Mouse (Mus musculus) ovary, postnatal 14 days (tissue): ENCODE data around the gene Fbxo3.
"Not testable (repeated sequence)": the region's sequence is repeated elsewhere in the genome, so short reads cannot be mapped to it uniquely, and the experiment has no call there.

Source experiments
- DNase-seq: peaks from one replicate; pipeline ENCODE4 v3.0.0; 2022; ENCODE audit warnings: low spot score

The Fbxo3 gene

GRCm38 (mm10) chr2:104038236-104038635 lies 10.7 kb downstream of the Fbxo3 start:
- DNase-seq: no peak

DNA sequence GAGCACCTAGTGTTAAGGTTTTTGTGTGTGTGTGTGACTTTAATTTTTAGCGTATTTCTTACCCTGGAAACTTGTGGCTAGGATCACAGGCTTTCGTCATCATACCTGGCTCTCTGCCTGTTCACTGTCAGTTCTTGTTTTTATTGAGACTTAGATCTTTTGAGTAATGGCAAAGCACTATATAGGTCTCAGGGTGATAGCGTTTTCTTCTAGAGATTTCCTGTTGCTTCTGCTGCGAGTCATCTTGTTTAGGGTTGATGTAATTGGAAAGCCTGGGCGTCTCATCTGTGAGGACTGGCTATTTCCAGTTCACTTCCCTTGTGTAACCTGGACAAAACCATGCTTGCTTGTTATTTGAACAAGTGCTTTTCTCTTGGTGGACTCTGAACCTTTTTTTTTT lies 14.1 kb downstream of the Fbxo3 start:
- DNase-seq: no peak

GRCm38 (mm10) chr2:104042766-104043165 lies 15.2 kb downstream of the Fbxo3 start:
- no peak for DNase-seq

GRCm38 (mm10) chr2:104043624-104044478 lies 16.3 kb downstream of the Fbxo3 start:
- no peak for DNase-seq

- DNase-seq: no peak
Measured at GRCm38 (mm10) chr2:104044479-104045080, 17.1 kb downstream of the Fbxo3 start.

DNA sequence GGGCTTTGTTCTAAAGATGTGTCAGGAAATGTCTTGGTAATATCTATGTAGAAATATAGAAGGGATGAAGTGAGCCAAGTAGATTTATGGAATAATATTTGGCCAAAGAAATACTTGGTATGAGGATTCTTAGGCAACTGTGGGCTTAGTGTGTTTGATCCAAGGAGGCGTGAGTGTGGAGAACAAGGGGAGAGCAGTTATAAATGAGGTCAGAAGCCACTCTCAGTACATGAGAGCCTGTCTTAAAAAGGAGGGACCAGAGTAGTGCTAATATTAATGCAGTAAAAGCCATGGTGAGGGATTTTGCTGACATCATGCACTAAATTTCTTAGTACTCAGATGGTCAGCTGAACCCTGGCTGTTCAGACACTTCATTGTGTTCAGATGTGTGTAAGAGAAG lies 30.9 kb downstream of the Fbxo3 start:
- no peak for DNase-seq

DNA sequence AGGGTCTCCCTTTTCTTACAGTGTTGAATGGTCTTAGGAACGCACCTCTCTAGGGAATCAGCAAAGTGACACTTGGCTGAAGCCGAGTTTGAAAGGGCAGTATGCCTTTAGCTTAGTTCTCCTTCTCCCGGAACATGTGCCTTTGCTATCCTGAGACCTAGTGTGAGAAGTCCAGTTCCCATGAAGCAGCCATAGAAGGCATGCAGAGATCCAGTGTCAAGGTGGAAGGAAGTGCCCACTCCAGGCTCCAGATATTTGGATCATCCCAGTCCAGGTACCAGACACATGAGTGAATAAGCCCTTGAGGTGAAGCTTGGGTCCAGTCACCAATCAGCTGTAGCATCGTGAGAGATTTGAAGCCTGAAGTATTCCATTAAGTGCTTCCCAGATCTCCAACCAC lies 31.4 kb downstream of the Fbxo3 start:
- DNase-seq: no peak

GRCm38 (mm10) chr2:104059786-104060185 lies 32.3 kb downstream of the Fbxo3 start:
- DNase-seq: no peak

DNA sequence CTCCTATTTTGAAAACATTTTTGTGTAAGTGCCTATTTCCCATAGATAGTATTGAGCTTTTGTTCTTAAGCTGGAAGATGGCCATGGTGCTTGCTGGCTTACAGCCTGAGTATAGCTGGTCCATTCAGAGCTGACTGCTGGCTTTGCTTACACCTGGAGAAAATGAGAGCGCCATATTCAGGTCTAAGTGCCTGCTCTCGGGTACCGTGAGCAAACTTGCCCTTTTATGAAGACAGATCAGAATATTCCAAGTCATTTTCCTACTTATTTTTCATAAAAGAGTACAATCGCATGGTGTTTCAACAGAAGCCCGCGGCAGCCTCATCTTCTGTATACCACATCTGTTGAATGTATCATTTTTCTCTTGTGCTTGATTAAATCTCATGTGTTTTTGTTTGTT lies 33.5 kb downstream of the Fbxo3 start:
- no peak for DNase-seq

DNA sequence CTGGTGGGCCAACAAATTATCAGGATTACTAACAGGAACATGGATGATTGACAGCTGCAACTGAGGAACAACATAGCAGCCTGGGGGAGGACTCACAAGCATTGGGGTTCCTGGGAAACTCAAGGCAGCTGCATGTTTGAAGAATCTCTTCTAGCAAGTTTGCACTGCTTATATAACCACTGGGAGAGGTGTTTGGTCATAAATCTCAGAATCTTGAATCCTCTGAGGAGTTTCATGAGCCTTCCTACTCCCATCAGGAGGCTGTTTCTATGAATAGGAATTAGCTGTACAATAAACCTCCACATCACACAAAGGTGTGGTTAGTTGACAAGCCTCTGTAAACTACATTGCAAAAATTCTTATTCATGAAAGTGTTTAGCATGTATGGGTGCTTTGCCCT lies 35.1 kb downstream of the Fbxo3 start:
- DNase-seq: no peak

GRCm38 (mm10) chr2:104064152-104064551 lies 36.6 kb downstream of the Fbxo3 start:
- no peak for DNase-seq

DNA sequence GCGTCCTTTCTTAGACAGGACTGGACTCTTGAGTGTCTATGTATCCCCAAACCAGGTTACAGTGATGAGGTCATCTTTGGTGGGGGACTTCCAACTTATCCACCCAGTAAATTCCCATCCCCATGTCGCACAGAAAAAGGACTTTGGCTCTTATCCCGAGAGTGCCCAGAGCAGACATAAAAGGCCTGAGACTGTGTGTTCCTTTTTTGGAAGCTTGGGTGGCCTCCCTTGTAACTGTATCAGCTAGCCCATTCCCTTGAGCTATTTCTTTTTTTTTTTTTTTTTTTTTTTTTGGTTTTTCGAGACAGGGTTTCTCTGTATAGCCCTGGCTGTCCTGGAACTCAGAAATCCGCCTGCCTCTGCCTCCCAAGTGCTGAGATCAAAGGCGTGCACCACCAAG lies 38.0 kb downstream of the Fbxo3 start, which contains the start of gene Gm10912:
TSS of gene Gm10912 (plus strand) at position 301 of the 400 bp plus-strand sequence.
- not testable (repeated sequence) for DNase-seq

GRCm38 (mm10) chr2:104068450-104068849 lies 40.9 kb downstream of the Fbxo3 start, which contains the start of gene Gm10799:
Gene Gm10799, minus strand, starts transcription at chr2:104068550.
- DNase-seq: not testable (repeated sequence)

- peak; percentile 15 for DNase-seq
Measured at GRCm38 (mm10) chr2:104069704-104070185, 42.2 kb downstream of the Fbxo3 start, which contains the start of gene Cd59b. Gene Cd59b, plus strand, starts transcription at chr2:104069849.

DNA sequence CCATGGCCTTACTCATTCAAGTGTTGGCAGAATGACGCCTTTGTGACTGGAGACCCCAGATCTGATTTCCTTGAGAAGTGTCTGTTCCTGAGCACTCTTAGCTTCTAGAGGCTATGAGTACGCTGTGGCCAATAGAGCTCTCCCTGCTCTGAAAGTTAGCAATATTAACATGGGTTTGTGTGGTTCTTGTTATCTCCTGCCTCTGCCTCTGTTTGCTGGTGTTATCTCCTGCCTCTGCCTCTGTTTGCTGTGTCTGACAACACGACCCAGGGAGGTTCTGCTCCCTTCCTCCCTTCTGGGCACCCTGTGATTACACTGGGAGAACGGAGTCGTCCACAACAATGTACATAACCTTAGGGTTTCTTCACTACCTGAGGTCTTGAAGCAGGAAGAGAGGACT lies 50.8 kb downstream of the Fbxo3 start:
- not testable (repeated sequence) for DNase-seq

GRCm38 (mm10) chr2:104081436-104082050 lies 54.0 kb downstream of the Fbxo3 start:
- not testable (repeated sequence) for DNase-seq

DNA sequence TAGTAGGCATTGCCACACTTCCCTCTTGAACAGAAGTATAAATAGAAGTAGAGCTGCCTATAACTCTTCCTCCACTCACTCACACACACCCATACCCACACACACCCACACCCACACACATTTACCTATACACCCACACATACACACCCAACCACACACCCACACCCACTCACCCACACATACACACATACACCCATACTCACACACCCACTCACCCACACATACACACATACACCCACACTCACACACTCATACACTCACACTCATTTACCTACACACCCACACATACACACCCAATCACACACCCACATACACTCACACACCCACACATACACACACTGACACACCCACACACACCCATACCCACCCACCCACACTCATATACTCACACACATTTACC lies 55.0 kb downstream of the Fbxo3 start:
- no peak for DNase-seq

GRCm38 (mm10) chr2:104084027-104084426 lies 56.5 kb downstream of the Fbxo3 start:
- DNase-seq: not testable (repeated sequence)

DNA sequence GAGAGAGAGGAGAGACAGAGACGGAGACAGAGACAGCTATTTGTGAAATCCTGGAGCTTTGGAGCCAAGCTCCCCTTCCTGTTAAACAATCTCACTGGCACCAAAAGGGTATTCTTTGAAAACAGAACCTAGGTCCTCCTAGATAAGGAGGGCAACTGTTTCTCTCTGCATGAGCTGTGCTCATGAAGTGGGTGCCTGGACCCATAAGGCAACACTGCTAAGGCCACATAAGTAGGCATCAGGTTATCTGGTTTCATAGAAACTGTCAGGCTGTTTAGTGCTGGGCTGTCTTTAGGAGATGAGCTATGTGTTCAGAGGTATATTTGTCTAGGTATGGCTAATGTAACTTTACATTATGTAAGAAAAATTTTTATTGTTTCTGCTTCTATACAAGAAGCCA lies 60.0 kb downstream of the Fbxo3 start:
- DNase-seq: not testable (repeated sequence)

GRCm38 (mm10) chr2:104093305-104093704 lies 65.8 kb downstream of the Fbxo3 start:
- DNase-seq: no peak

DNA sequence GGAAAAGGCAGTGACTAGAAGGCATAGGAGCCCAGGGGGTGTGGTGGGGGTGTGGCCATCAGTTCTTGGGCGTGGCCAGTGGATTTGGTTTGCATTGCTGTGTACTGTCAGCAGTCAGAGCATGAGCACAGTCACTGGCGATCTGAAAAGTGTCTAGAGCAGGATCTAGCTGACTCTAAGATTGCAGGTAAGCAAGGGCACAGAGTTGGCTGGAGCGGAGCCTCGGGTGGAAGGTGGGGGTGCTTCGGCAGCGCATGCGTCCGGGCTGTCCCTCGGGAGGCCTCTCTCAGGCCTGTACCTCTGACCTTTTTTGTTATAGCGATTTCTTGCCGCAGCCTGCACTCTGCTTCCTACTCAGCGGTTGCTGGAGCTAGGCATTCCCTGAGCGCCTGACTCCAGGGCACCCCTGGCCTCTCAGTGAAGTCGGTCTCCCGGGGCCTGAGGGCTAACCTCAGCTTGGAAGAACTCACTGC lies 68.3 kb downstream of the Fbxo3 start, which contains the start of gene Cd59a:
TSS of gene Cd59a (plus strand) at position 61 of the 473 bp plus-strand sequence.
- DNase-seq: peak; percentile 55

DNA sequence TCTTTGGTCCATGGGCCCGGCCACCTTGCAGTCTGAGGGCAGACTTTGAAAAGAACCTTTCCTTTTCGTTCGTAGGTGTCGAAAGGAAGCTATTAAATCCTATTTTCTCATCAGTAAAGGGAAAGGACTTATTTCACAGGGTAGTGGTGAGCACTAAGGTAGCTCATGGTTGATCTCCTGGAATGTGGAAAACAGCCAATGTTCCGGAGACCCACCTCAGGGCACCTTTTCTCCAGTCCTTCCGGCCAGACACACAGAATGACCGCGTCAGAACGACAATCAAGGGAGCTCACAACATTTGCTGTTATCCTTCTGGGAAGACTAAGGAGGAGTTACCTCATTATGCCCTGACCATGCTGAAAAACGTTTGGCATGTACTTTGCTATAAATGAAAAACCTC lies 68.7 kb downstream of the Fbxo3 start:
- DNase-seq: no peak
